Mouse (Mus musculus) midbrain, embryonic 14.5 days (tissue): ENCODE data around the gene Clic5. TPM values are rescaled to one million over a fixed set of nuclear protein-coding genes. Genes with fewer than 3 reads are reported as not detected.

Experiments
- ATAC-seq: fragments of 200-750 bp; cut with Nextera tagmentation; 2 replicates; pipeline ENCODE4 v1.8.0; 2017; ENCODE audit warnings: moderate number of reproducible peaks, moderate library complexity; ENCODE audit not compliant: low FRiP score, low TSS enrichment
- DNase-seq: peaks from one replicate; pipeline ENCODE4 v3.0.0-alpha.2; 2015
- H3K27ac ChIP-seq: fragments of 300-500 bp; sonication (generic); replicated peaks from 2 replicates; pipeline ENCODE4 v1.5.1; 2014; ENCODE audit warnings: mild to moderate bottlenecking, low read depth, low read length, moderate library complexity
- H3K27me3 ChIP-seq: fragments of 300-500 bp; sonication (generic); 2 replicates; pipeline ENCODE4 v1.6.1; 2014; ENCODE audit warnings: low read length, control low read depth, mixed read lengths; ENCODE audit not compliant: control insufficient read depth, insufficient read depth
- H3K36me3 ChIP-seq: fragments of 300-500 bp; sonication (generic); 2 replicates; pipeline ENCODE4 v1.6.1; 2014; ENCODE audit warnings: low read length, control low read depth; ENCODE audit not compliant: control insufficient read depth, insufficient read depth
- H3K4me1 ChIP-seq: fragments of 300-500 bp; sonication (generic); 2 replicates; pipeline ENCODE4 v1.6.1; 2014; ENCODE audit warnings: mild to moderate bottlenecking, antibody characterized with exemption, low read length, control low read depth; ENCODE audit not compliant: control insufficient read depth, insufficient read depth
- H3K4me2 ChIP-seq: fragments of 300-500 bp; sonication (generic); 2 replicates; pipeline ENCODE4 v1.6.1; 2014; ENCODE audit warnings: mild to moderate bottlenecking, low read length, moderate library complexity
- H3K4me3 ChIP-seq: fragments of 300-500 bp; sonication (generic); replicated peaks from 2 replicates; pipeline ENCODE4 v1.5.1; 2014; ENCODE audit warnings: low read depth, low read length
- H3K9ac ChIP-seq: fragments of 300-500 bp; sonication (generic); replicated peaks from 2 replicates; pipeline ENCODE4 v1.6.1; 2014; ENCODE audit warnings: mild to moderate bottlenecking, low read length, moderate library complexity
- H3K9me3 ChIP-seq: fragments of 300-500 bp; sonication (generic); 2 replicates; pipeline ENCODE4 v1.6.1; 2016; ENCODE audit warnings: low read length, control low read depth, mixed read lengths; ENCODE audit not compliant: control insufficient read depth
- WGBS: fragments of 180-500 bp; shearing (Covaris S2); extraction: QIAGEN DNeasy Blood & Tissue Kit; methylation state at CpG from one replicate; pipeline ENCODE4 v1.1.7; 2014; 5-methylcytosine and 5-hydroxymethylcytosine counted together
- polyA plus RNA-seq: library from polyadenylated mRNA; unstranded; fragments of >200 nt; fragmentation: Nextera tagmentation; extraction: Ambion mirVana; gene quantifications from 2 replicates; pipeline ENCODE4 v1.2.1, GENCODE M21; 2014

The Clic5 gene
- polyA plus RNA-seq, 1 experiment from 2014 or later, result 0.71 TPM

- H3K9me3 ChIP-seq, result no peaks in the 10 kb centered on the region
- H3K4me3 ChIP-seq, result no peak overlapping the region
- H3K27ac ChIP-seq, result no peak overlapping the region
- 90% methylated on average over 3 of the region's 3 CpGs for WGBS
- H3K4me1 ChIP-seq, result no peaks in the 10 kb centered on the region
- DNase-seq (no peak), ATAC-seq (no peak)
- H3K36me3 ChIP-seq, result no peaks in the 10 kb centered on the region
- no peaks in the 10 kb centered on the region for H3K27me3 ChIP-seq
- H3K4me2 ChIP-seq, result no peak overlapping the region
- H3K9ac ChIP-seq, result no peak overlapping the region
These were observed 17.2 kb downstream of the Clic5 start for GRCm38 (mm10) chr17:44205562-44205961.

- Histone ChIP-seq H3K27ac (no peak overlapping the region), H3K36me3 (no peaks in the 10 kb centered on the region), H3K27me3 (no peaks in the 10 kb centered on the region), H3K4me2 (no peak overlapping the region), H3K4me3 (no peak overlapping the region), H3K9me3 (no peaks in the 10 kb centered on the region), H3K9ac (no peak overlapping the region), H3K4me1 (no peaks in the 10 kb centered on the region)
- DNase-seq, result no peak
- no peak for ATAC-seq
- WGBS, result 79% methylated on average over 4 of the region's 4 CpGs
These were observed 20.5 kb downstream of the Clic5 start for GRCm38 (mm10) chr17:44208900-44209299.

DNA sequence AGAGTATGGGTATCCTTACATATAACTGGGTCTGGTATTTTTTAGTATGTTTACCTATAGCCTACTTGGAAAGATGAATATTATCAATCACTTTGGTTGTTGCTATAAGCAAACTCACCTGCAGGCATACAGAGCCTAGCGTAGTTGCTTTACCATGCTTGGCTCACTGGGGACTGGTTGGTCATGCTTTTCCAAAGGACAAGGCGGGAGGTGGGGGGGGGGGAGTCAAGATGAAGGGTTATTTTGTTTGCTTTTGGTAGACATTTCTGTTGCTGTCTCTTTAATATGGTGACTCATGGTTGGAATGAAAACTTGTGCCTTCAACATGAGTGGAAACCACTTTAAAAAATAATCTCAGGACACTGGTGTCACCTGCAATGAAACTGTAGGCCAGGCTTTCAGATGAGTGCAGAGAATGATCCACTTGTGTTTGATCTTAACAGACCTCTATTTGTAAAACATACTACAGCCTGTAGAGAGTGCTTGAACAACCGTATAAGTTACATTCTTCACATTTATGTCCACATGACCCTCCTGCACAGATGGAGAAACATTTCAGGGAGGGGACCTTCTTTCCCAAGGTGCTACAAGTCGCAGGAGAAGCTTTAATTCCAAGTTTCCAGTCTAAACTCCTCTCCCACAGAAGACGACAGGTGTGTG is 24.7 kb downstream of the Clic5 start:
- H3K27me3 ChIP-seq, result no peaks in the 10 kb centered on the region
- no peaks in the 10 kb centered on the region for H3K9me3 ChIP-seq
- WGBS, result 92% methylated on average over 5 of the region's 5 CpGs
- H3K36me3 ChIP-seq, result no peaks in the 10 kb centered on the region
- no peaks in the 10 kb centered on the region for H3K4me1 ChIP-seq
- DNase-seq (no peak), ATAC-seq (no peak)
- no peak overlapping the region for H3K9ac ChIP-seq
- H3K4me2 ChIP-seq, result no peak overlapping the region
- H3K27ac ChIP-seq, result no peak overlapping the region
- no peak overlapping the region for H3K4me3 ChIP-seq

DNA sequence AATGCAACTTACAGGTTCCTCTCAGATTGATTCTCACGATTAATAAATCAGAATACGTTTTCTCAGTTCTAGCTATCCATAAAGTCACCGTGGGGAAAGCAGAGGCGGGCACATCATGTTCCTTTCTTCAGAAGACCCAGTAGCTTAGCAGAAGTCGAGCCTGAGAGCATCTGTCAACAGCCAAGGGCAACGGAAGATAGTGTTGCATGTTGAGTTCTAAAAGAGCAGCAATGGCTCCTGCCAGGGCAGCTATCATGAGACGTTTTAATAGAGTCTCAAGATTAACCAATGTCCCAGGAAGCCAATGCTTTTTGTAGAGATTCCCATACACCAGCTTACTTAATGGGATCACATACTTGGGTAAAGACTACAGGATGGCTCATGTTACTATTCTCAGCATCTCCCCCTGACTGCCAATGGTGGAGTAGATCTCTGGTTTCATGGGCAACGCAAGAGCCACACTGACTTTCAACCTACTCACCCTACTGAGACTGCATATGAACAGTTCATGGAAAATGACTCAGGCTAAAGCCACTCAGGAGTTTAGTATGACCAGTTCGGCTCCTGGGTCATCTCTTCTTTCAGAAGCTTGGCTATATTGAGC is 26.9 kb downstream of the Clic5 start:
- H3K36me3 ChIP-seq, result no peaks in the 10 kb centered on the region
- 87% methylated on average over 9 of the region's 9 CpGs for WGBS
- H3K4me3 ChIP-seq, result no peak overlapping the region
- no peak overlapping the region for H3K27ac ChIP-seq
- H3K4me2 ChIP-seq, result no peak overlapping the region
- H3K9me3 ChIP-seq, result no peaks in the 10 kb centered on the region
- H3K4me1 ChIP-seq, result no peaks in the 10 kb centered on the region
- no peak overlapping the region for H3K9ac ChIP-seq
- no peaks in the 10 kb centered on the region for H3K27me3 ChIP-seq
- DNase-seq, result no peak
- no peak for ATAC-seq

DNA sequence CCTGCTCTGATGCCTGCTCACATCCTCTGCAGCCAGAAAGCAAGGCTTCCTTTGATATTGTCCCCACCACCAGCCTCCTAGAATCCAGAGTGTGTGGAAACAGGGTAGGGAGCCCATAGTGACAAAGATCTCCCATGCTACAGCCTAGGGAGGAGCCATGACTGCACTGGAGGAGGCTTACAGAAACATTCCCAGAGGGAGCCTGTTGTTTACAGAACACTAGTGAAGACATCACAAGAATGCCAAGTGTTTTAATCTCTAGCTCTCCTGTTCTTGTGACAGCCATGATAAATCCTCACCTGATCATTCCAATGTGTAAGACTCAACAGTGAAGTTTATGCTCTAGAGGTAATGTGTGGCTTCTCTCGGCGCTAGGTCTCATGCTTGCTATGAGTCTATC is 28.8 kb downstream of the Clic5 start:
- no peaks in the 10 kb centered on the region for H3K27me3 ChIP-seq
- no peaks in the 10 kb centered on the region for H3K9me3 ChIP-seq
- no peak for ATAC-seq
- no peaks in the 10 kb centered on the region for H3K36me3 ChIP-seq
- no peak overlapping the region for H3K4me2 ChIP-seq
- no peak overlapping the region for H3K9ac ChIP-seq
- no peak overlapping the region for H3K27ac ChIP-seq
- 90% methylated on average over 2 of the region's 2 CpGs for whole genome bisulfite sequencing
- no peak overlapping the region for H3K4me3 ChIP-seq
- no peaks in the 10 kb centered on the region for H3K4me1 ChIP-seq
- DNase-seq, result no peak

DNA sequence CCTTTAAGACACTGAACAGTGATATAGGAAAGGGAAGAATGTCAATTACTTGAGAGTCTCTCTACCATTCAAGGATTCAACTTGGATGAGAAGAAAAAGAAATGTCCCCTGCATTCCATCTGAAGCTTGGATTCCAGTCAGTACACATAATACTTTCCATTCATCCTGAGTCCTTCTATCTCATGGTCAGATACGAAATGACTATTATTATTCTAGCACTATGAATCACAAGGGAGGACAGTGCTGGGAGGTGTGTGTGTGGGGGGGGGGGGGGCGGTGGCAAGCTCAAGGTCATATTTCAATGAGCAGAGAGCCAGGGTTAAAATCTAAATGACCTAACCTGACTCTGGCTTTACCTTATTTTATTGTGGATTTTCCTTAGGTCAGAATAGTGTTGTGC is 31.6 kb downstream of the Clic5 start:
- DNase-seq (no peak), ATAC-seq (no peak)
- Histone ChIP-seq H3K4me3 (no peak overlapping the region), H3K9ac (no peak overlapping the region), H3K27me3 (no peaks in the 10 kb centered on the region), H3K36me3 (no peaks in the 10 kb centered on the region), H3K9me3 (no peaks in the 10 kb centered on the region), H3K4me2 (no peak overlapping the region), H3K27ac (no peak overlapping the region), H3K4me1 (no peaks in the 10 kb centered on the region)
- 83% methylated on average over 2 of the region's 2 CpGs for WGBS

DNA sequence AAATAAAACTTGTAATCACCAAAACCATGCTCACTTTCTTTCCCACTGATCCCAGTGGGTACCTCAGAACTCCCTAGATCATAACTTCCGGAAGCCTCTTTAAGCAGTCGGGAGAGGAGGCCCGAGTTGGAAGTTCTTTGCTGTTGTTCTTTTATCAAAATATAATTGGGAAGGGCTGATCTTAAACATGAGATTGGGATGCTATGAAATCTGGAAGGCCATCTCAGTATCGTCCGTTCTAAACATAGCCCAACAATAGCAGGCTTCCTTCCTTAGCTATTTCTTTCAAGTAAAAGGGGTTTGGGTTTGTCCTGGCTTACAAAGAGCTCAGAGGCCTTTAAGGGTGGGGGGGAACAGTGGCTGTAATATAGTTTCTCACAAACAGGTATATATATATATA is 40.0 kb downstream of the Clic5 start:
- ATAC-seq (no peak), DNase-seq (no peak)
- H3K27ac ChIP-seq, result no peak overlapping the region
- no peak overlapping the region for H3K4me3 ChIP-seq
- 93% methylated on average over 5 of the region's 5 CpGs for WGBS
- no peaks in the 10 kb centered on the region for H3K9me3 ChIP-seq
- H3K36me3 ChIP-seq, result no peaks in the 10 kb centered on the region
- H3K9ac ChIP-seq, result no peak overlapping the region
- H3K4me1 ChIP-seq, result no peaks in the 10 kb centered on the region
- H3K4me2 ChIP-seq, result no peak overlapping the region
- no peaks in the 10 kb centered on the region for H3K27me3 ChIP-seq

DNA sequence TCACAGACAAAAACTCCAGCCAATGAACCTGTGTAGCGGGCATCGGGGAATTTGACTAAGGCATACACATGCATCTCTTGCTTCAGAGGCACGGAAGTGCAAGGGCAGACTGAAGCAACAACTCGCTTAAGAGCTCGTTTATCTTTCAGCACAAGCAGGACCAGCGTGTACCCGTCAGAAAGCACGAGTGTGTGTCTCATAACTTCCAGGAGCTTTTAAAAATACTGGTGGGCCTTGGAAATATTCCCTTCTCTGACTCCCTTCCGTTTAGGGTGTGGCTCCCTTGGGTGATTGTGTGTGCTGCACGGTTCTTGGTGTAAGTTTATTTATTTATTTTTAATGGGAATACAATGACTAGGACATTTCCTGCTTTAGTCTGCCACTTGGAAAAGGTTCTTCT is 41.7 kb downstream of the Clic5 start:
- 88% methylated on average over 10 of the region's 10 CpGs for WGBS
- H3K36me3 ChIP-seq, result no peaks in the 10 kb centered on the region

GRCm38 (mm10) chr17:44239030-44239721 is 50.8 kb downstream of the Clic5 start:
- H3K4me2 ChIP-seq, result peak overlapping the region; percentile 30
- H3K27ac ChIP-seq, result no peak overlapping the region
- peaks cover 5% of the 10 kb centered on the region; the same call in 1 of the 2 replicates for H3K9me3 ChIP-seq
- H3K4me1 ChIP-seq, result 0 out of 2 replicates have a peak, but pooled peaks cover 6% of the 10 kb centered on the region
- no peak for ATAC-seq
- DNase-seq, result no peak
- no peaks in the 10 kb centered on the region for H3K27me3 ChIP-seq
- H3K36me3 ChIP-seq, result no peaks in the 10 kb centered on the region
- WGBS, result 17% methylated on average over 10 of the region's 10 CpGs
- no peak overlapping the region for H3K4me3 ChIP-seq
- no peak overlapping the region for H3K9ac ChIP-seq

More for the DNA sequence above, 41.7 kb downstream of the Clic5 start:
- Histone ChIP-seq H3K4me1 (no peaks in the 10 kb centered on the region), H3K9ac (no peak overlapping the region), H3K4me2 (no peak overlapping the region), H3K9me3 (no peaks in the 10 kb centered on the region), H3K4me3 (no peak overlapping the region), H3K27ac (no peak overlapping the region), H3K27me3 (no peaks in the 10 kb centered on the region)
- no peak for ATAC-seq
- no peak for DNase-seq
